Mouse (Mus musculus) neutrophil, adult 5-6 weeks (primary cell): Measurements from ENCODE around the gene Igfbp2. TPM values are rescaled to one million over a fixed set of nuclear protein-coding genes. Genes with fewer than 3 reads are reported as not detected.

ENCODE experiments used
- ATAC-seq: fragments of 151-379, 151-347 bp; 2 replicates; pipeline ENCODE4 v1.8.0; 2017; ENCODE audit warnings: mild to moderate bottlenecking, moderate TSS enrichment; ENCODE audit not compliant: insufficient number of reproducible peaks, poor library complexity, low FRiP score, severe bottlenecking; ENCODE audit errors: extremely low read depth
- total RNA-seq: library from RNA; stranded (forward); fragments of 200-1000 nt; gene quantifications from 2 replicates; pipeline ENCODE4 v1.2.3, GENCODE M21; 2017

The Igfbp2 gene
- total RNA-seq: not detected in 2 replicates

DNA sequence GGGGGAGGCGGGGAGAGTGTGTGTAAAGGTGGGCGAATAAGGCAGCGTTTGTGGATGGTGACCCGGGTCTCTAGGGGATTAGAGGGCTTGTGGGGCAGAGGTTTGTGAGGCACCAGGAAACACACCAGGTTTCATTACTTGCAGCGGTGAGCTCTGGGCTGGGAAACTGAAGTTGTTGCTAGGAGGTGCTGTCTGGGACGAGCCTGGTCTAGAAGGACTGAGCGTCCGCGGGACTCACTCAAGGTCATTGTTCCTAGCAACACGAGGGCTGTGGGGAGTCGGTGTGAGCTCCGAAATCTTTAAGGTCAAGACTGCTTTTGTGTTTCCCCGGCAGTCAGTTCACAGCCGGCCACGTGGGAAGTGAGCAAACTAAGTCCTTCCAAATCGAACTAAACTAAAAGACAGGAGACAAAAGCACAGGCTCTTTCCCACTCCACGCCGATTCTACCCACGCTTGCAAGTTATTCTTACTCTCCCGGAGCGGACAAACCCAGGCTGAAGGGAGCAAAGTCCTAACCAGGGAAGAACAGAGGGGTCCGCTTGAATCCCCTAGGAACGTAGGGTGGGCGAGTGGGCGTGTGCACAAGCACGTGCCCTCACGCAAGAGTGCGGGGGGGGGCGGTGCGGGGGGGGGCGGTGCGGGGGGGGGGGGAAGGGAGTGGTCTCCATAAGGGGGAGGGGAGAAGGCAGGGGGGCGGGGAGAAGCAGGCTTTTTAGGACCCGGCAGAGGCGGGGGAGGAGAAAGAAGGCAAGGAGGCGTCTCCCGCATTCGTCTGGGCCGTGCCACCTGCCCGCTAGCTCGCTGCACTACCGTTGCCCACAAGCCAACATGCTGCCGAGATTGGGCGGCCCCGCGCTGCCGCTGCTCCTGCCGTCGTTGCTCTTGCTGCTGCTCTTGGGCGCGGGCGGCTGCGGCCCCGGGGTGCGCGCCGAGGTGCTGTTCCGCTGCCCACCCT, at the start of gene Igfbp2:
Igfbp2 (plus strand) TSS at position 753 of the 956 bp plus-strand sequence.
- no peak for ATAC-seq

DNA sequence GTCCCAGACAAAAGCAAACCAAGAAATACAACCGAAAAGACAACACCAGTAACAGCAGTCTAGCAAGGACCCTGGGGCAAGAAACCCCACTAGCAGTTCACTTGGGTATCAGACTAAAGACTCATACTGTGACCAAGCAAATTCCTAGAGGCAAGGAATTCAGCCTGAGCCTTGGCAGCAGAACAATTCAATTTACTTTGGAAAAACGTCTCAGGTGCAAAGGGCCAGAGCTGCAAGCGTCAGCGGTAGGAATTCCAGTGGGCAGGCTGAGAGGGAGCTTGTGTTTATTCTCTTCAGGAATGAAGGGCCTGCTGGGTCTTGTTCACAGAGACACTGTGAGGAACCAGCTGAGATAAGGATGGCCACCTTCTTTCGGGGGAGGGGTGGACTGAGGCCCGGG, 45.5 kb upstream of the Igfbp2 start:
- no peak for ATAC-seq

DNA sequence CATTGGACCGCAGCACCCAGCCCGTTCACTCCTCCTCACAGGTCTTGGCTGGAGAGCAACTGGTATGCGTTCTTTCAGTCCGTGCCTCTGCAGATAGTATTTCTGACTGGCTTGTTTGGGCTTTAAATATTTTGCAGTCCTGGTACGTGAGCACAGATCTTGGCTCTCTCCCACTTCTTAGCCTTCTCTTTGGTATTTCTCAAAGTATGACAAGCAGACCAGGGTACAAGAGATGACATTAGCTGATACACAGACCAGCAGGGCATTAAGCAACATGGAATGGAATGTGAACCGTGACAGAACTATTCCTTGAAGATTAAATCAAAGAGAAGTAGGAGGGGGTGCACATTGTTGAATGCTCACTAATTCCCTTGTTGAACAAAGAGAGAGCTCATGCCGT, 43.6 kb upstream of the Igfbp2 start:
- no peak for ATAC-seq

DNA sequence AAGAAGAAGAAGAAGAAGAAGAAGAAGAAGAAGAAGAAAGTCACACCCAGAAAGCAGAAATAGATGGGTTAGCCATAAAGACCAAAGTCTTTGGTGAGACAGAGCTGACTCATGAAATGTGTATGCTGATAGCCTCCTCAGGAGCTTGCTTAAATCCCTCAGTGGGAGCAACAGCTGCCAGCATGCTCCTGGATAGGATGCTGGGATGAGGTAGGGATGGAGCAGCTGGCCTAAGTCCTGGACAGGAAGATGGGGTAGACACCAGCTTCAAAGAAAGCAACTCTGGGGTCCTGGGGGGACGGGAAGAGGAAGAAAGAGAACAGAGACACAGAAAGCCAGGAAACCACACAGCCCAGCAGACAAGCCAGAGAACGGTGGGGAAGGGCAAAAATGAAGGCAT, 41.0 kb upstream of the Igfbp2 start:
- ATAC-seq: no peak

DNA sequence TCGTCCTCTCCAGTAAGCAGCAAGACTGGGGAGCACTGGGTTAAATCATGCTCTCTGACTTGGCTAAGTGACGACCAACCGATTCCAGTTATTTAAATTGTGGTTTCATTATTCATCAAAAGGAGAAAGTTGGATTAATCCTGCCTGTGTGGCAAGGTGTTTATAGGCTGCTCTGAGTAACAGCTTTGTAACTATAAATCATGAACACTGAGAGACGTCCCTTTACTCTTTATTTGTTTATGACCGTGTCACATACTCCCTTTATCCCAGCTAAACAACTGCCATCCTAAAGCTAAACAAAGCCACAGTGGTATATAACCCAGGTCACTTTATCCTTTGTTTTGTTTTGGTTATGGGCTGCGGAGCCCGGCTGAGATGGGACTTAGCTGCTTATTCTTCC, 40.3 kb upstream of the Igfbp2 start:
- no peak for ATAC-seq

DNA sequence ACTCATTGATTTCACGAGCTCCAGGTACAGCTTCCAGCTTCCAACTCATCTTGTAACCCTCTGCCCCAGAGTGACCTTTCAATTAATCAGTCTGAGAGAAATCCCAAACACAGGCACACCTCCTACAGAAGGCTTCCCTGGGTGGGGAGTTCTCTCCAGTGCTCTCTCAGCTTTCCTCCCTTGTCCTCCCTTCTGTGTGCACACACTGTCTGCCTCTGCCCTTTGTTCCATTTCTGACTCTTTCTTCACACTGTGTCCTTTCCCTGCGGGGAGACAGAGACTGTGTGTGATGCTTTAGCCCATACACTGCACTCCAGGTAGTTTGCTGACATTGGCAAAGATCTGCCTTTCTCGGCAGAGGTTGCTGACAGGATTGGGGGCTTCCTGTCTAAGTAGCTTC, 33.6 kb upstream of the Igfbp2 start:
- ATAC-seq: no peak

DNA sequence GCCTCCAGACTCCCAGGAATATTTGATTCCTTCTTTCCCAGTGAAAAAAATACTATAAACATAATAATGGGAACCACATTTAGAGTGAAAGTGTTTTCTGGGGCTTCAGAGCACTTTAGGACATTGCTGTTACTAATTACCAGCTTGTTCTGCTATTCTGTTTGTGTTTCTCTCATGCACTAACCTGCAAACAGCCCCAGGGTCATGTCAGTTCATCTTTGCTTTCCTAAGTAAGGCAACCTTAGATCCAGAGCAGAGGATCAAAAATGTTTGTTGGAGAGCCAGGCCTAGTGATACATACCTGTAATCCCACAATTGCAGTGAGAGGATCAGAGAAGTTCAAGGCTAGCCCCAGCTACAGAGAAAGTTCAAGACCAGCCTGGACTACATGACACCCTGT, 32.6 kb upstream of the Igfbp2 start:
- ATAC-seq: no peak

DNA sequence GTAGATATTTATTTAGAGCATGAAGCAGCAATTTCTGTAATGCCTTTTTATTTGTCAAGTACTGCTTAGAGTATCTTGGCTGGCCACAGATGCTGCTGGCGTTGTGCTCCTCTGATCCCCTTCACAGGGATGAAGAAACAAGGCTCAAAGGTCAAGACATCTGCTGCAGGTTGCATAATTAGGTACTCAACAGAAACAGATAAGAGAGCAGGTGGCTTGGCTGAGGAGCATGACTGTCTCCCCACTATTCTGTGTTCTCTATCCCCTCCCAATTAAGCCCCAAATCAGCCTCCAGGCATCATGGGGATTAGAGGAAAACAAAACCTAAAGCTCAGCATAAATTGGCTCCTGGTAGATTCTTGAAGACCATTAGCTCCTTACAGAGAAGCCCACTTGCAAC, 32.0 kb upstream of the Igfbp2 start:
- ATAC-seq: no peak

DNA sequence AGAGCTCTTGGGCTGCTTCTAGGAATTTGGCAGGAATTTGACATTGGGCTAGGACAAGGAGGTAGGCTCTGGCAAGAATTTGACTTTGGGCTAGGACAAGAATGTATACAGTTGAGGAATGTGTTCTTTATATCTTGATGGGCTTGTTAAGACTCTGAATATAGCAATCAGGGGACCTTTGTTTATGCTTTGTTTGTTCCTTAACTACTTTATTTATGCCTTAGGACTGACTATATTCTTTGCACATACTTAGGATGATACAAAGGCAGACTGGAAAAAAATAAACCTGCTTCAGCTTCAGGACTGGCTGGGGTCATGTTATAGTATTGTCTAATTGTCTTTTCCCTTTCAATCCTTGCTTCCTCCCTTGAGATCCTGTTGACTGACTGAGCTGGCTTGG, 31.1 kb upstream of the Igfbp2 start:
- no peak for ATAC-seq

DNA sequence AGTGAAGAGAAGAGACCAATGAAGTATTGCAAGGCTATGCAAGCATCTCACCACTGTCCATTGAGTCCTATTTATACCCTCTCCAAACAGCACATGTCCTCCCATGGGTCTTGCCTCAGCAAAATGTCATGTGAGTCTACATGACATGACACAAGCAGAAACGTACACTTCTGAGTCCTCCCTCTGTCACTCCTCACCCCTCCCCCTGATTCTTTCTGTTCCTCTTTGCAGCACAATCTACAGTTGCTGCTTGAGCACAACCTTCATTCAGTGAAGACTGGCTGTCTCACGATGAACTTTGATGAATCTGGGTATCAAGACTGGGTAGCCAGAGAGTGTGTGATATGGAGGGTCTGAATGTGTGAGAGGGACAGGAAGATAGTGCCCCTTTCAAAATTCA, 28.2 kb upstream of the Igfbp2 start:
- ATAC-seq: no peak

DNA sequence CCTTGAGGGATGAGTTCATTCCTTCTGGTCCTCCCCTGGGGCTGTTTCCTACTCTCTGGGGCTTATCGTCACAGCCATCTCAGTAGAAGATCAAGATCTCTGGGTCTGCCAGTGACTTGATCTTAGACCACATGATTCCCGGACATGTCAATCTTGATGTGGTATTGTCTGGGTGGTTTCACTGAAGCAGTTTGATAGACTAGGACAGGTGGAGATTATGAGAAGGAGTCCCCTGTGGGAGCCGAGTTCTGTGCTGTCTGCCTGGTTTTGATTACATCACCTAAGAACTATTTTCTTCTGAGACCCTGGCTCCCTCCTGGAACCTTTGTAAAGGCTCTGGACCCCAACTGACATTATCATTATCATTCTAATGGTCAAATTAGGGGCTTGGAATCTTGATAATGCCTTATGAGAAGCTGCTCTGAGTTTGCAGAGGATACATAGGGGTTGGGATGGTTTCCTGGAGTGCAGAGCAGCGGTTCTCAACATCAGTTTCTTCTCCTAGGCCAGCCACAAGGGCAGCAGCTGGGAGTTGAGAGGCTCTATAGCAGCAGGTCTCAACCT, 27.1 kb upstream of the Igfbp2 start:
- ATAC-seq: no peak

DNA sequence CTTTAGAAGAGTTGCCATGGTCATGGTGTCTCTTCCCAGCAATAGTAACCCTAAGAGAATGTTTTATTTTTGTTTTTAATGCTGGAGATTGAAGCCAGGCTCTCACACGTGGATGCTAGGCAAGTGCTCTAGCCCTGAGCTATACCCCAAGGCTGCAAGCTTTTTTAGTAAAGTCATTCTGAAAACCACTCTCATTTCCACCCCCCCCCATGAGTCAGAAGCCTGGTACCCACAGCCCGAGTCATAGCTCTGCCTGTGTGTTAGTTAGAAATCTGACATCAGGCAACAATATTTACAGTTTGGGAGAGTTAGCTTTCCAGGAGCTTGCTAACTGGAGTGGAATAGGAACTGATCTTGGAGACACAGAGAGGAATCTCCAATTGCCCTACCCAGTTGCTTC, 25.9 kb upstream of the Igfbp2 start:
- ATAC-seq: no peak

DNA sequence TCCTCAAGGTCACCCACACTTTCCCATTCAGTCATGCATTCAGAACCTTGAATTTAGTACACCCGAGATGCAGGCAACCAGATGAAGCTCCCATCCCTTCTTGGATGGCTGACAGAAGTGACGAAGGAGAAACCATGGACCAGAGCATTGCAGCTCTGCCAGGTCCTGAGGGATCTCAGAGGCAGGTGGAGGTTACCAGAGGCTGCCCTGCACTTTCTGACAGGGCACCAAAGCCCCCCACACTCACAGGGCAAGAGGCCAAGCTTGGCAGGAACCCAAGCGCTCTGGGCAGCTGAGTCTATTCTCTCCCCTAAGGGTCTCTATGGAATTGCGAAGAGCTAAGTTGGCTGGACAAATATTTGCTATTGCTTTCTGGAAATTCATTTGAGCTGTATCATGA, 20.3 kb upstream of the Igfbp2 start:
- no peak for ATAC-seq

DNA sequence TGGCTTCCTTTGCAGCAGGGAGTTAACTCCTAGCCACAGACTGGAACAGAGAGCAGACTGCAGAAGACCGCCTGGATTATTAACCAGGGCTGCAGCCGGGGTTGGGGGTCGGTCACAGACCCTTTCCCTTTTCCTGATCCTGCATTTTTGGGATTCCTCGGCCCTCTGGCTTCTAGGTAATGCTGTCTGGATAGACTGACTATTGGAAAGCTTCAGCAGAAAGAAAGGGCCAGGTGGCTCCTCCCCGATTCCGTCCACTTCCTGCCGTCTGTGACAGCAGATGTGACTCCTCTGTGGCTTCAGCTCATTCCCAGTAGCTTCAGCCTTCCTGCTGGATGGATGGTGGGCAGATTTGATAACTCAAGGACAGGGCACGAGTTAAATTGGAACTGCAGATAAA, 19.3 kb upstream of the Igfbp2 start:
- no peak for ATAC-seq

DNA sequence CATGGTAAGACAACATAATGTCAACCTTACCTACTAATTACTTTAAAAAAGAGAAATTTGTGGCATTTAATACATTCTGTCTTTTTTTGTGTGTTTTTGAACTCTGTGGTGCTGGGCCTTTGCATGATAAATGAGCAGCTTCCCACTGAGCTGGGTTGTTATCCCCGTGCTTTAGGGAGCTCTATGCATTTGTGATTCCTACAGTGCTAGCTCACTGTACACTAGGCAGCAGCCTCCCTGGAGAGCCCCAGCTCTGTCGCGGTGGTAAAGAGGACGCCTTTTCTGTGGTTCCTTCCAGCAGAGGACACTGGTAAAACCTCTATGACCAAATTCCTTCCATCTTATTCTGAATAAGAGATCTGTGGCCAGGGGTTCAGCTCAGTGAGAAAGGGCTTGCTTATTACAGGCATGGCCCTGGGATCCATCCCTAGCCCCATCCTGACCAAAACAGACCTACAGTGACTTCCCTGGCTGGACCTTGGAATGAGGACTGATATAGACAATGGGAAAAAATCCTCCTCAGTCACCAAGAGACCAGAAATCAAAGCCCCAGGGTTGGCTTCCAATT, 18.7 kb upstream of the Igfbp2 start:
- ATAC-seq: no peak

DNA sequence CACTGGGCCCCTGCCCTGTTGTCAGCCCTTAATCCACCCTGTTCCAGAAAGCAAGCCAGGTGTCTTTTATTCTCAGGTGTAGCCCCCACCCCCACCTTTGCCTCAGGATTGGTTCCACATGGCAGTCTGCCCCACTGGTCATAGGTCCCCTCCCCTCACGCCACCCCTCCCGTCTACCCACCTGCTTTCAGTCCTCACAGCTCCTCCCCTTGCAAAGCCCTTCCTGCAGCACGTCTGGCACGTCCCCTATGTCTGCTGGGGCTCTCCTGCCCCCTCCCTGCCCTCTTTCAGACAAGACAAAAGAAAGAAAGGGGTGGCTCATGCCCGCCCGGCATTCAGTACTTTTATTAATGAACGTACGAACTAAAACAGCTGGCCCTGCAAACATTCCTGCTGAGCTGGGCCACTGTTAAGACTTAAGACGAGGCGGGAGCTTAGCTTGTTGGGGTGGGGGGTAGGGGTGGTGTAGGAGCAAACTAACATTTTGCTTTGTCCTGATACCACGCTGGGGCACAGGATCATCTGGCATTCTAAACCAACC, 18.2 kb upstream of the Igfbp2 start:
- ATAC-seq: no peak

DNA sequence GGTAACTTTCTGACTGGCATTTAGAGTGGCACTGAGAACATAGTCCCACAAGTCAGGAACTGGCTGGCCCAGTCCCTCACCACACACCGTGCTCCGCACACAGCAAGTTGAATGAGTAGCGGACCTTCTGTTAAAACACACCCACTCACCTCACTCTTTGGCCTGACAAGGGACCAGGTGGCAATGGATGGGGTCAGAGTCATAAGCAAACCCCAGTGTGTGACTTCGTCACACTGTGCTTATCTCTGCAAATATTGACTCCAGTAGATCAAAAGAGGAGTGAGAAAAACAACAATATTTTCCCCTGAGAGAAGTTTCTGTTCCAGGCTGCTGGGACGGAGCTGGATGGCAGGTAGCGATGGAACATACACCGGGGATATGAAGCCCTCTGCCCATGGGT, 15.0 kb upstream of the Igfbp2 start:
- ATAC-seq: no peak

DNA sequence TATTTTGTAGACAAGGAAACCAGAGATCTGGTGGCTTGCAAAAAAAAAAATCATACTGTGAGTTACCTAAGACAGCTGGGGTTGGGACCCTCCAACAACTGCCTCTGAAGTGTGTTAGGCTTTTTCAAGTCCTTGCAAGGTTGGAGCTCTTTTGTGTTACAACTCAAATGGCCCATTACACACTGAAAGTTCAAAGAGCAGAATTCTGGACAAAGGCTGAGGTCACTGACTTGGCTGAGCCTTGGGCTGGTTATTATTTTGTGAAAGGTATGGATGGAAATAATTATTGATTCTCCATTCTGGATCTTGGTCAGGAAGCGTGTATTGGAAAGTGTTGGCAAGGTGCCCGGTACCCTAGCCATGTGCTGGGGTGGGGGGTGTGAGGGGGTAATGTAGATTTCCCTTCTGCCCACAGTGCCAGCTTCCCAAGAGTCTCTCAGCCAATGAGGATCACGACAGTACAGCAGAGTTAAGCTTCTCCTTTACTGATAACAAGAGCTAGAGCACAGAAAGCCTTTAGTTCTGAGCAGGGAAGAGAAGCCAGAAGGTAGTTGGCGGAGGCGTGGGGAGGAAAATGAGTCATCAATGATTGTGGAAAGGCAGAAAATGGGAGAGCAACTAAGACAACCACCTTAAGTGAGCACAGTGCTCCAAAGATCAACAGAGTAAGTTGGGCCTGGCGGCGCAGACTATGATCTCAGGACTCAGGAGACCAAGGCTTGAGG, 14.2 kb upstream of the Igfbp2 start:
- no peak for ATAC-seq

DNA sequence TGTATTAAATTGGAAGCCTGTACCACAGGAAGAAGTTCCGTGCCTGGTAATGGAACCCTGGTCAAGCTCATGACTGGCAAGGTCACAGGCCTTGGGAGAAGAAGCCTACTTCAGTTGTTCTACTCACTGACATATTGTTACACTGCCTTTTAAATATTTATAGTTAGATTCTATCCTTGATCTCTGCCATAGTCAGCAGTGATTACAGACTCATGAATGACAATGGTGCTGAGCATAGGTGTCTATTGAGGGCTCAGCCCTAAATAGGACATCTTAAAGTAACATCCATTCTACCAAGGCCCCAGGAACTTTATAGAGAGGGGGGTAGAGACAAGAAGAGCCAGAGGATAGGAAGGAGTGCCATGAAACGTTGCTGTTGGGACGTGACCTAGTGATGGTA, 13.2 kb upstream of the Igfbp2 start:
- ATAC-seq: no peak
